In genomic region chr3:88177106-88177505, GRCm38 (mm10) we compare ENCODE assay signal across 8 mouse cellular contexts. TPM values are rescaled to one million over a fixed set of nuclear protein-coding genes. Genes with fewer than 3 reads are reported as not detected.
DNase-seq lines count a peak whose midpoint lies in the region; ATAC-seq and TF ChIP-seq lines count a peak whose summit lies in the region.

No protein-coding gene starts in this region.

- DNase-seq in heart, embryonic 10.5 days (ENCODE audit: low spot score): no peak
- no peak for DNase-seq in heart, postnatal 36 days
- DNase-seq in ES-CJ7 (ENCODE audit: low read depth, low spot score): peak; percentile 37
- no peak for DNase-seq in forebrain, embryonic 14.5 days (ENCODE audit: low spot score)
- DNase-seq in limb, embryonic 10.5 days (ENCODE audit: low spot score): no peak
- no peak for DNase-seq in left cerebral cortex, adult 9 months (ENCODE audit: low spot score in 2 of 2)
- DNase-seq in kidney, postnatal 25 days: no peak

- TF ChIP-seq CTCF in small intestine, adult 2 months (IDR thresholded peaks at IDR 0.05; ENCODE audit: extremely low read depth, insufficient read length, insufficient replicate concordance, low read depth, low read length): no peak

- H3K36me3 ChIP-seq in heart, embryonic 10.5 days: peaks cover 32% of the 10 kb centered on the region; the same call in 1 of the 2 replicates
- H3K36me3 ChIP-seq in forebrain, embryonic 14.5 days (ENCODE audit: control insufficient read depth, insufficient read depth, low read length): peaks cover 17% of the 10 kb centered on the region
- H3K36me3 ChIP-seq in limb, embryonic 10.5 days: peaks cover 34% of the 10 kb centered on the region
- H3K36me3 ChIP-seq in small intestine, adult 2 months (ENCODE audit: control insufficient read depth, insufficient read depth, low read length): peaks cover 3% of the 10 kb centered on the region; the same call in 1 of the 2 replicates

- intact Hi-C loops in heart, postnatal 36 days (cut with DNase I): no loop called here

- WGBS in heart, embryonic 10.5 days: 54% methylated on average over 5 of the region's 5 CpGs
- WGBS in forebrain, embryonic 14.5 days: 64% methylated on average over 5 of the region's 5 CpGs
- WGBS in limb, embryonic 10.5 days: 74% methylated on average over 5 of the region's 5 CpGs
- WGBS in small intestine, adult 2 months: 17% methylated on average over 5 of the region's 5 CpGs

- peak overlapping the region; percentile 79 for H3K9ac ChIP-seq in forebrain, embryonic 14.5 days (ENCODE audit: low read length)

- H3K4me1 ChIP-seq in heart, embryonic 10.5 days: peaks cover 15% of the 10 kb centered on the region
- H3K4me1 ChIP-seq in forebrain, embryonic 14.5 days (ENCODE audit: control insufficient read depth, insufficient read depth, low read length): peaks cover 4% of the 10 kb centered on the region; the same call in 1 of the 2 replicates
- H3K4me1 ChIP-seq in limb, embryonic 10.5 days: peaks cover 7% of the 10 kb centered on the region
- no peaks in the 10 kb centered on the region; the same call in 1 of the 2 replicates for H3K4me1 ChIP-seq in small intestine, adult 2 months (ENCODE audit: control insufficient read depth, insufficient read depth, insufficient read length, low read length)

- H3K4me3 ChIP-seq in heart, embryonic 10.5 days: peak overlapping the region; percentile 77
- peak overlapping the region; percentile 46 for H3K4me3 ChIP-seq in forebrain, embryonic 14.5 days (ENCODE audit: low read depth, low read length)
- peak overlapping the region; percentile 75 for H3K4me3 ChIP-seq in limb, embryonic 10.5 days
- peak overlapping the region; percentile 66 for H3K4me3 ChIP-seq in small intestine, adult 2 months (ENCODE audit: low read depth, low read length)

- peak overlapping the region; percentile 73 for H3K4me2 ChIP-seq in forebrain, embryonic 14.5 days (ENCODE audit: low read length)

- H3K27me3 ChIP-seq in heart, embryonic 10.5 days (ENCODE audit: insufficient read depth, poor library complexity, severe bottlenecking): 0 out of 2 replicates have a peak, but pooled peaks cover under 1% of the 10 kb centered on the region
- H3K27me3 ChIP-seq in forebrain, embryonic 14.5 days (replicated peaks; ENCODE audit: control insufficient read depth, insufficient read depth, low read length): no peaks in the 10 kb centered on the region
- H3K27me3 ChIP-seq in limb, embryonic 10.5 days (ENCODE audit: low read depth, poor library complexity, severe bottlenecking): 0 out of 2 replicates have a peak, but pooled peaks cover 13% of the 10 kb centered on the region
- H3K27me3 ChIP-seq in small intestine, adult 2 months (ENCODE audit: control insufficient read depth, insufficient read depth, low read length): no peaks in the 10 kb centered on the region

- H3K27ac ChIP-seq in heart, embryonic 10.5 days: peak overlapping the region; percentile 99
- peak overlapping the region; percentile 95 for H3K27ac ChIP-seq in forebrain, embryonic 14.5 days (ENCODE audit: low read depth, low read length)
- peak overlapping the region; percentile 99 for H3K27ac ChIP-seq in limb, embryonic 10.5 days
- H3K27ac ChIP-seq in small intestine, adult 2 months (ENCODE audit: insufficient read depth, low read depth, low read length): peak overlapping the region; percentile 92

- ATAC-seq in forebrain, embryonic 14.5 days: no peak

- TF ChIP-seq POLR2A in small intestine, adult 2 months (IDR thresholded peaks at IDR 0.05; ENCODE audit: low read depth, low read length): no peak

- H3K9me3 ChIP-seq in heart, embryonic 10.5 days: no peaks in the 10 kb centered on the region
- H3K9me3 ChIP-seq in forebrain, embryonic 14.5 days (replicated peaks; ENCODE audit: control insufficient read depth, low read length): no peaks in the 10 kb centered on the region
- no peaks in the 10 kb centered on the region for H3K9me3 ChIP-seq in limb, embryonic 10.5 days (replicated peaks)

RNA-seq across cellular contexts. Expression of gene Mef2d, which starts 34.9 kb away (rescaled TPM):
- polyA plus RNA-seq in heart, embryonic 10.5 days (2016; fragmentation: Nextera tagmentation; extraction: Ambion mirVana): 35.8 and 47.3 TPM in 2 replicates
- 100 to 1,000 TPM; 123 to 138 TPM for total RNA-seq in heart, postnatal 36 days (2021)
- 17.3 and 20.4 TPM in 2 replicates for polyA plus RNA-seq in forebrain, embryonic 14.5 days (2014; fragmentation: Nextera tagmentation; extraction: Ambion mirVana)
- 12.3 and 14.0 TPM in 2 replicates for polyA plus RNA-seq in limb, embryonic 10.5 days (2016; fragmentation: Nextera tagmentation; extraction: Ambion mirVana)
- 61.9 and 89.7 TPM in 2 replicates for polyA plus RNA-seq in small intestine, adult 2 months (2012; rRNA removed)
